Mouse (Mus musculus) liver, embryonic 11.5 days (tissue): ENCODE data around the gene Spata16. TPM values are rescaled to one million over a fixed set of nuclear protein-coding genes. Genes with fewer than 3 reads are reported as not detected.

Experiments used
- ATAC-seq: fragments of 200-750 bp; cut with Nextera tagmentation; replicated peaks from 2 replicates; pipeline ENCODE4 v1.8.0; 2017; ENCODE audit warnings: moderate number of reproducible peaks, mild to moderate bottlenecking, moderate TSS enrichment, moderate library complexity; ENCODE audit not compliant: low FRiP score
- DNase-seq: peaks from one replicate; pipeline ENCODE4 v3.0.0-alpha.2; 2017; ENCODE audit warnings: low spot score
- H3K27ac ChIP-seq: fragments of 300-500 bp; sonication (generic); 2 replicates; pipeline ENCODE4 v1.5.1; 2014; ENCODE audit warnings: mild to moderate bottlenecking, low read depth, low read length, control low read depth
- H3K27me3 ChIP-seq: fragments of 300-500 bp; sonication (generic); replicated peaks from 2 replicates; pipeline ENCODE4 v1.6.1; 2014; ENCODE audit warnings: low read length, mixed read lengths; ENCODE audit not compliant: control insufficient read depth, insufficient read depth
- H3K36me3 ChIP-seq: fragments of 300-500 bp; sonication (generic); 2 replicates; pipeline ENCODE4 v1.6.1; 2014; ENCODE audit warnings: mild to moderate bottlenecking, low read length, moderate library complexity, mixed read lengths; ENCODE audit not compliant: control insufficient read depth, insufficient read depth
- H3K4me1 ChIP-seq: fragments of 300-500 bp; sonication (generic); replicated peaks from 2 replicates; pipeline ENCODE4 v1.6.1; 2014; ENCODE audit warnings: low read length, mixed read lengths; ENCODE audit not compliant: control insufficient read depth, insufficient read depth
- H3K4me2 ChIP-seq: fragments of 300-500 bp; sonication (generic); 2 replicates; pipeline ENCODE4 v1.6.1; 2014; ENCODE audit warnings: mild to moderate bottlenecking, control low read depth, moderate library complexity
- H3K4me3 ChIP-seq: fragments of 300-500 bp; sonication (generic); 2 replicates; pipeline ENCODE4 v1.5.1; 2014; ENCODE audit warnings: low read depth, low read length, control low read depth
- H3K9ac ChIP-seq: fragments of 300-500 bp; sonication (generic); 2 replicates; pipeline ENCODE4 v1.6.1; 2014; ENCODE audit warnings: low read depth, low read length, control low read depth
- H3K9me3 ChIP-seq: fragments of 300-500 bp; sonication (generic); 2 replicates; pipeline ENCODE4 v1.6.1; 2016; ENCODE audit warnings: low read length, inconsistent platforms, mixed read lengths; ENCODE audit not compliant: control insufficient read depth
- WGBS: fragments of 180-500 bp; shearing (Covaris S2); extraction: QIAGEN DNeasy Blood & Tissue Kit; methylation state at CpG from one replicate; pipeline ENCODE4 v1.1.7; 2014; 5-methylcytosine and 5-hydroxymethylcytosine counted together
- polyA plus RNA-seq: library from polyadenylated mRNA; unstranded; fragments of >200 nt; fragmentation: Nextera tagmentation; extraction: Ambion mirVana; gene quantifications from 2 replicates; pipeline ENCODE4 v1.2.1, GENCODE M21; 2014

The Spata16 gene
- polyA plus RNA-seq, 1 experiment from 2014 or later, result not detected

DNA sequence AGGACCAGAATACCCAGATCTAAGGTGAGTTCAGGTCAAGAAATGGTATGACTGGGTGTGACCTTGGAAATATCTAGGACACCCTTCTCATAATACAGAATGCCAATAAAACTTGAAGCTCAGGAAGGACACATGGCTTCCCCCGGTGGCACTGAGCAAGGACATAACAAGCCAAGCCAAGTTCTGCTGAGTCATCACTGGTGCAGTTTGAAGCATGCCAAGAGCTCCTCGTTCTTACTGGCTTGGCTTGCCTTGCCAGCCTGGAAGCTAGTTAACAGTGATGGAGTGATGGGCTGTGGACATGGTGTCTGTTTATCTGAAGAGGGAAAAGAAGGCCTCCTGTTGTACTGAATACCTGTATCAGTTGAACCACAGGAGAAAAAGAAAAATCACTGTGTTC lies 342.2 kb downstream of the Spata16 start:
- H3K27me3 ChIP-seq, result no peaks in the 10 kb centered on the region
- H3K9ac ChIP-seq, result no peak overlapping the region
- H3K36me3 ChIP-seq, result no peaks in the 10 kb centered on the region
- H3K4me1 ChIP-seq, result no peaks in the 10 kb centered on the region
- H3K4me3 ChIP-seq, result no peak overlapping the region
- no peak overlapping the region for H3K27ac ChIP-seq
- DNase-seq (no peak), ATAC-seq (no peak)
- H3K9me3 ChIP-seq, result no peaks in the 10 kb centered on the region
- 77% methylated on average over 2 of the region's 2 CpGs for WGBS
- no peak overlapping the region for H3K4me2 ChIP-seq

DNA sequence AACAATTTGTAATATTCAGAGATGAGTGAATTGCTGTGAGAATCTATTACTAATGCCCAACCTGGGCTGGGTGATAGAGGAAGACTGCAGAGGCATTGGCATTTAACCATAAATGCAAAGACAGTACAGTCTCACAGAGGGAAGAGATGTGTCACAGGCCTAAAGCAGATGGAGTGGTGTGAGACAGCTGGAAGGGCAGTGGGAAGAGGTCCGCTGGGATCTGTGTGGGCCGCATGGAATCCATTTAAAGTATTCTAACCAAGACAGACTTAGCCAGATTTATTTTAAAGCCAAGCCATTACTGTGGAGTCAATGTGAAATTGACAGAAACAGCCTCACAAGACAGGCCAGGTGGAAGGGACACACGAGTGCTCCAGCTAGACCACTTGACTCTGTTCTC lies 343.0 kb downstream of the Spata16 start:
- WGBS, result 77% methylated on average over 3 of the region's 3 CpGs
- no peaks in the 10 kb centered on the region for H3K4me1 ChIP-seq

DNA sequence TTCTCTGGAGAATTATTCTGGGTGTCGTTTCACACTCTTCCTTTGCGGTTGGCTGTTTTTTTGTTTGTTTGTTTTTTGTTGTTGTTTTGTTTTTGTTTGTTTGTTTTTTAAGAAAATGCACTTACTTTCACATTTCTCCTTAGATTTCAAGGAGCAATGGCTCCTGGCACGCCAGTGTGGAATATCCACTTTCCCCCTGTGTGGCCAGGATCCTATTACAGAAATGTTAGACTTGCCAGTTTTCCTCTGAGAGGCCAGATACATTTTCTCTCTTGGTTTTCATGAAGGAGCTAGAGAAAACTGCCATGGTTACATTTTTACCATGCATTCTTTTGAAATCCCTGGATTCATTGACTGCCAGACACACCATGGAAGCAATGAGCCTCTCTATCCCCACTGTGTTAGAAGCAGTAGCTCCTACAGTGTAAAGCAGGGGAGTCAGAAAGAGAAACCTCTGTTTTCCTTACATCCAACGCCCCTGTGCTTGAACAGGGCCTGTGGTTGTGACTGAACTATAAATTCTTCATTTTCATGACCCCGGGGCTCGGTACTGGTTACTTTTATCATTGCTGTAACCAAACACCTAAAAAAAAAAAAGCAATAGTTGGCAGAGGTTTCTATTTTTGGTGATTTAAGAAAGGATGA lies 344.7 kb downstream of the Spata16 start:
- Histone ChIP-seq H3K27ac (no peak overlapping the region), H3K4me3 (no peak overlapping the region), H3K9ac (no peak overlapping the region), H3K36me3 (no peaks in the 10 kb centered on the region), H3K4me2 (no peak overlapping the region), H3K4me1 (no peaks in the 10 kb centered on the region), H3K27me3 (no peaks in the 10 kb centered on the region), H3K9me3 (no peaks in the 10 kb centered on the region)
- 74% methylated on average over 6 of the region's 6 CpGs for WGBS
- ATAC-seq, result no peak
- no peak for DNase-seq

More for the DNA sequence above, 343.0 kb downstream of the Spata16 start:
- Histone ChIP-seq H3K9ac (no peak overlapping the region), H3K36me3 (no peaks in the 10 kb centered on the region), H3K4me2 (no peak overlapping the region), H3K27me3 (no peaks in the 10 kb centered on the region), H3K27ac (no peak overlapping the region), H3K9me3 (no peaks in the 10 kb centered on the region), H3K4me3 (no peak overlapping the region)
- DNase-seq (no peak), ATAC-seq (no peak)

DNA sequence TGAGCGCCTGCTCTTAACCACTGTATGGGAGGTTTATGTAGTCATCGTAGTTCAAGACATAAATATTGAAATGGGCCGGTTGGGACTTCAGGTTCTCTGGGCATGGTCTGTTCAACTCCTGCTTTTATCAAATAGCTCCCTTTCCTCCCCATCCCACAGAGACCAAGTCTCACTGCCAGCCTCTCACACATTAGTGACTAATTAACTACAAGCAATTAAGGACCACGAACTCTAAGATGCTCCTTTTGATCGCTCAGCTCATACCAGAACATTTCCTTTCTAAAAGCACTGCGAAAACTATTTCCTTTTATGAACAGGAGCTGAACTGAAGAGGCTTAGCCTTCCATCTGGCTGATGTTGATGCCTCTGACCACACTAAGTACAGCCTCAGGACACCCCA lies 346.3 kb downstream of the Spata16 start:
- WGBS, result 85% methylated on average over 6 of the region's 6 CpGs
- no peak for ATAC-seq

DNA sequence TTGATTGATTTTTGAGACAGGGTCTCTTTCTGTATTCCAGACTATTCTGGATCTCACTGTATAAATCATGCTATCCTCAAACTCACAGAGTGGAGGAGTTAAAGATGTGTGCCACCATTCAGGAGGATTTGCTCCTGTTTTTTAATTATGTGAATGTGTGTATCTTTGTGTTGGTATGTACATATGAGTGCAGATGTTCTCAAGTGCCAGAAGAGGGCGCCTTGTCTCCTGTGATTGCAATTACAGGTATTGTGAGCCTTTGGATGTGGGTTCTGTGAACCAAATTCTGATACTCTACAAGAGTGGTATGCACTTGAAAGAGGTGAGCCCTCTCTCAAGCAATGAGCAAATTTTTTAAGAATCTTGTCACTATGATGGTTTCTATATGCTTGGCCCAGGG lies 369.4 kb downstream of the Spata16 start:
- no peak for DNase-seq
- WGBS, result 47% methylated on average over 1 of the region's 1 CpGs
- no peak for ATAC-seq
- H3K4me3 ChIP-seq, result no peak overlapping the region
- no peaks in the 10 kb centered on the region for H3K9me3 ChIP-seq
- no peaks in the 10 kb centered on the region for H3K27me3 ChIP-seq
- no peak overlapping the region for H3K4me2 ChIP-seq
- H3K4me1 ChIP-seq, result no peaks in the 10 kb centered on the region
- no peak overlapping the region for H3K27ac ChIP-seq
- no peaks in the 10 kb centered on the region for H3K36me3 ChIP-seq
- no peak overlapping the region for H3K9ac ChIP-seq

More for the DNA sequence above, 346.3 kb downstream of the Spata16 start:
- DNase-seq, result no peak
- Histone ChIP-seq H3K27me3 (no peaks in the 10 kb centered on the region), H3K9ac (no peak overlapping the region), H3K9me3 (no peaks in the 10 kb centered on the region), H3K4me1 (no peaks in the 10 kb centered on the region), H3K27ac (no peak overlapping the region), H3K36me3 (no peaks in the 10 kb centered on the region), H3K4me2 (no peak overlapping the region), H3K4me3 (no peak overlapping the region)

DNA sequence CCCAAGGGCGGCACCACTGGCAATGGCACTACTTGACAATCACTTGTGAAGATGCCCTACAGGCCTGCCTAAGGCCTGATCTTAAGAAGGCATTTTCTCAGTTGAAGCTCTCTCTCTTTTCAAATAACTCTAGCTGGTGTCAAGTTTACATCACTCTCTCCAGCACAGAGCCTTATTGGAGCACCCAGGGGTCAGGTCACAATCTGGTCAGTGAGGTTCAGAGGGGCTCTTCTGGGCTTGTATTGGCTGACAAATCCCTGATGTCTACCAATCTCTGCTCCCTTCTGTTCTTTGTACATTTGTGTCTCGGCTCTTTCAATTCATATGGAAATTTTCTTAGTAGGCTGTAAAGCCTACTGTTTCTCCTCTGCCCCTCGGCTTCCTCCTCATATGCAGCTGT lies 390.5 kb downstream of the Spata16 start:
- H3K4me1 ChIP-seq, result no peaks in the 10 kb centered on the region
- ATAC-seq (no peak), DNase-seq (no peak)
- no peak overlapping the region for H3K4me3 ChIP-seq
- WGBS, result 77% methylated on average over 3 of the region's 3 CpGs
- H3K4me2 ChIP-seq, result no peak overlapping the region
- 0 out of 2 replicates have a peak, but pooled peaks cover 3% of the 10 kb centered on the region for H3K9me3 ChIP-seq
- no peaks in the 10 kb centered on the region for H3K36me3 ChIP-seq
- no peaks in the 10 kb centered on the region for H3K27me3 ChIP-seq
- no peak overlapping the region for H3K27ac ChIP-seq
- H3K9ac ChIP-seq, result no peak overlapping the region

DNA sequence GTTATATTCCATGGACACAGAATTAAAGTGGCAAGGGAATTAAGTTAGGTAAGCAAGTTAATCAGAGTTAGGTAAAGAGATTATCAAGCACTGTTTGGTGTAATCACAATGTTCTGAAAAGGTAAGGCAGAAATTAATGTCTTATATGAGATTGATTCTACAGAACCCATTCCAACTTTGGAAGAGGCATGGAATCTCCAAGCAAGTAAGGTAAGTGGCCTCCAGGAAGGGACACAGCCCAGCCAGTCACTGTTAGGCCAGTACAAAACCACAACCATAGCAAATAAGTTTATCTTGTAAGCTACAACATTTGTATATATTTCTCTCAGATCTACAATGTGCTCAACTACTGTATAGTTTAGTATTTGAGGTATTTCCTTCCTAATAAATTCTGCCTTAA lies 391.1 kb downstream of the Spata16 start:
- 0 out of 2 replicates have a peak, but pooled peaks cover 3% of the 10 kb centered on the region for H3K9me3 ChIP-seq
- H3K27ac ChIP-seq, result no peak overlapping the region
- H3K4me1 ChIP-seq, result no peaks in the 10 kb centered on the region
- no peaks in the 10 kb centered on the region for H3K36me3 ChIP-seq
- no peak overlapping the region for H3K4me2 ChIP-seq
- ATAC-seq (no peak), DNase-seq (no peak)
- no peaks in the 10 kb centered on the region for H3K27me3 ChIP-seq
- H3K9ac ChIP-seq, result no peak overlapping the region
- no peak overlapping the region for H3K4me3 ChIP-seq

DNA sequence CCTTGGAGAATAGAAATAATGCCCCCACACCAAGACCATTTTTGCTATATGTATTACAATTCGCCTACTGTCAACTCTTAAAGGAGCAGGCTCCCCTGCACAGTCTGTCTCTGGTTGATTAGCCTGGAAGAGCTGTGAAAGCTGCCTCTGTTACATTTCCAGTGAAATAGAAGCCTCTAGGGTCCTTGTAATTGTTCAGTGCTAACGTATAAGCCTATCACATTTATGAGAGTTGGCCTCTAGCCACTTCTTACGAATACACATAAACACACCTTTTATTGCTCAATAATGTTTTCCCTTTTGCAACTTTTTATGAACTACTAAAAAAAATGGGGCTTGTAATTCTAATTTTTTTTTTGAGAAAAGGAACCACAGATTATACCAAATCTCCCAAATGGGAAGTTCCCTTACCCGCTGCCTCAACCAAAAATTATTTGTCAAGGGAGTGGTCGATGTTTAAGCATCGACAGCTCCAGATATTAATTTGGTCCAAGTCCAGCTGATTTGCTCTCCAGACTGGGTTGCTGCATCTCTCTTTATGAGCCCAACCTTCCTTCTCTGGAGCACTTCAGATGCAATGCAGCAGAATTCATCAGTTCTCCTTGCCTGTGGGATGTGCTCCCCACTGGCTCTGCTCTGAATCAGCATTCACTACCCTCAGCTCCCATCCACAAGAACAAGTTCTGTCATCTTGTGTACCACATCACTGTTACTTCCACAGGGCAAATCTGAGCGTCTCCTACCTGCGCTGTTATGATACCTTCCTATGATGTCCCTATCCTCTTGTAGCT lies 392.8 kb downstream of the Spata16 start:
- 88% methylated on average over 8 of the region's 8 CpGs for WGBS
- no peak for DNase-seq
- no peak overlapping the region for H3K27ac ChIP-seq
- H3K27me3 ChIP-seq, result no peaks in the 10 kb centered on the region
- H3K4me3 ChIP-seq, result no peak overlapping the region
- no peaks in the 10 kb centered on the region for H3K9me3 ChIP-seq
- no peak overlapping the region for H3K4me2 ChIP-seq
- H3K36me3 ChIP-seq, result no peaks in the 10 kb centered on the region
- H3K9ac ChIP-seq, result no peak overlapping the region
- ATAC-seq, result no peak
- no peaks in the 10 kb centered on the region for H3K4me1 ChIP-seq
